Mouse (Mus musculus): ENCODE measurements at regions not wholly inside any gene's neighbourhood (a gene's known extent, or its start where the extent isn't known, plus 50 kb on each side); places are given as distances from the start of the nearest gene placed in this dataset.

- DNase-seq (ENCODE audit: low spot score in 2 of 2): peak in 1 of 2 experiments; percentile 38
Measured at GRCm38 (mm10) chr1:35826575-35827114, 241.6 kb upstream of the Hs6st1 start.

DNA sequence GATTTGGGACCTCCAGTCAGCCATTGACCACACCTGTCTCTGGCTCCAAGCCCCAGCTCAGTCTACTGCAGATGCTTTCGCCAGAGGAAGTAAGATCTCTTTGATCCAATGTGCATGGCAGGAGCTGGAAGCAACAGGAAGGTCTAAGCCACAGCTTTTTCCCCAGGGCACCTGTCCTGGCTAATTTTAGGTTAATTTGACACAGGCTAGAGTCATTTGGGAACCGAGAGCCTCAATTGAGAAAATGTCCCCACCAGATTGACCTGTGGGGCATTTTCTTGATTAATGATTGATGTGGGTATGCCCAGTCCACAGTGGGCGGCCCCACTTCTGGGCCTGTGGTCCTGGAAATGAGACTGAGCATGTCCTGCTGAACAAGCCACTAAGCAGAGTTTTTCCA lies 240.7 kb upstream of the Hs6st1 start:
- DNase-seq (ENCODE audit: low spot score in 2 of 2): peak in 1 of 2 experiments; percentile 33

GRCm38 (mm10) chr1:35834180-35834579 lies 234.0 kb upstream of the Hs6st1 start:
- DNase-seq (ENCODE audit: low spot score in 2 of 2): no peak

- no peak for DNase-seq (ENCODE audit: low spot score in 2 of 2)
Measured at GRCm38 (mm10) chr1:35836552-35836951, 231.6 kb upstream of the Hs6st1 start.

DNA sequence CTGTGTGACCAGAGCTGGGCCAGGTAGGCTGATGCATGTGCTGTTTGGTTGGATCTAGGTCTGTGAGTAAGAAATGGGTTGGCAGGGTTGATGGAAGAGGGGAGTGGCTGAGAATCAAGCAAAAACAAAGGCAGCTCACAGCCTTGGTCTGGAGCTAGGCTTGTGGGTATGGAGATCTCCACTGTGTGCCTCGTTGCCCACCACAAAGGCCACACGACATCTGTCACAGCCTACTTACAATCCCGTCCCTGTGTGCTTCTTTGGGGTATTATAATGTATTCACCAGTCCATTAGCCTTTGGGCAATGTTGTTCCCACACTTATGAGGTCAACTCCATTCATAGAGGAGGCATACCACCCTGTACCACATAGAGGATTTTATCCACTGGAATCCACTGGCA lies 229.6 kb upstream of the Hs6st1 start:
- peak; percentile 10 to 12 for DNase-seq (ENCODE audit: low spot score in 2 of 2)

DNA sequence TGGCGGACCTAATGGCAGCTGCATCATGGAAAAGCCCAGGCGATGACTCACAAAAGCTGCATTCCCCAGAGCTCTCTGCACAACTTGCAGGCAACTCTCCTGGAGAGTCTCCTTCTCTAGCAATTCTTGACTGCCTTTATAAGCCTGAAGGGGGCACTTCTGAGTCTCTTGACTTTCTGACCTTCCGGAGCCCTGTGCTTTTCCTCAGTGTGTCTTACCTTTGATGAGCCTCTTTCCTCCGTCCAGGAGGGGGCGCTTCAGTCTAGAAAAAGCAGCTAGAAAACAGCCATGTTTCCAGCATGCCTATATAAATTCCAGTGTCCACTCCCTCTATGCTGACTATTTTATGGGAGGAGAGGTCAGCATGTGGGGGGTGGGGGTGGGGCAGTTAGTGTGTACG lies 228.8 kb upstream of the Hs6st1 start:
- peak in 1 of 2 experiments; percentile 57 for DNase-seq (ENCODE audit: low spot score in 2 of 2)

- peak in 1 of 2 experiments; percentile 47 for DNase-seq (ENCODE audit: low spot score in 2 of 2)
Measured at GRCm38 (mm10) chr1:35841626-35842025, 226.6 kb upstream of the Hs6st1 start.

DNA sequence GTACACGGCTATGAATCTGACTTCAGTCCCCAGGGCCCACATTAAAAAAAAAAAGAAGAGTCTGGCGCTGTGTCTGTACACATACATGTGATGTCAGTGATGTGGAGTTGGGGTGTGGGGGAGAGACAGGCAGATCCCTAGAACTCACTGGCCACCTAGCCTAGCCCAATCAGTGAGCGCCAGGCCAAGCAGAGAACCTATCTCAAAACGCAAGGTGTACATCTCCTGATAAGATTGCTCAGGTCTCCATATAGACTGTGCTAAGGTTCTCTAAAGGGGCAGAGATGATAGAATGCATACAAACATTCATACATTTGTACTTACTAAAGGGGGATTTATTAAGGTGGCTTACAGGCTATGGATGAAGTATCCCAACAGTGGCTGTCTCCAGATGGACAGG lies 225.5 kb upstream of the Hs6st1 start:
- DNase-seq (ENCODE audit: low spot score in 2 of 2): peak; percentile 13 to 41

DNA sequence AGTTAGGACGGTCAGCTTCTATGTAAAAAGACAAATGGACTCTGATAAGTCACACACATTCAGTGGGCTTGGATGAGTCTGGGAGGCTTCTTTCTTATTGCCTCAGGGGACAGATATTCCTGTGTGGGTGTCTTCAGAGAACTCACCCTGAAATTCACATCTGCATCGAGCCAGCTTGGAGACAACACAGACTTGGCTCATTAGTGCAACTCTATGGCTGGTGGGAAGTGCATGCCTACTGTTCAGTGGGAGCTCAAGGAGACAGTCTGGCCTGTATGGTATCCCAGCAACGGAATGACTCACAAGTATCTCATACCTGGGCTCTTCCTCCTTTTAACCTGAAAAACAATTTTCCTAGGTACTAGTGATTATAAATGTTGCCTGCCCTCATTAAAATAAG lies 224.6 kb upstream of the Hs6st1 start:
- DNase-seq (ENCODE audit: low spot score in 2 of 2): peak in 1 of 2 experiments; percentile 26

- peak; percentile 18 to 58 for DNase-seq (ENCODE audit: low spot score in 2 of 2)
Measured at GRCm38 (mm10) chr1:35846224-35846936, 221.8 kb upstream of the Hs6st1 start.

DNA sequence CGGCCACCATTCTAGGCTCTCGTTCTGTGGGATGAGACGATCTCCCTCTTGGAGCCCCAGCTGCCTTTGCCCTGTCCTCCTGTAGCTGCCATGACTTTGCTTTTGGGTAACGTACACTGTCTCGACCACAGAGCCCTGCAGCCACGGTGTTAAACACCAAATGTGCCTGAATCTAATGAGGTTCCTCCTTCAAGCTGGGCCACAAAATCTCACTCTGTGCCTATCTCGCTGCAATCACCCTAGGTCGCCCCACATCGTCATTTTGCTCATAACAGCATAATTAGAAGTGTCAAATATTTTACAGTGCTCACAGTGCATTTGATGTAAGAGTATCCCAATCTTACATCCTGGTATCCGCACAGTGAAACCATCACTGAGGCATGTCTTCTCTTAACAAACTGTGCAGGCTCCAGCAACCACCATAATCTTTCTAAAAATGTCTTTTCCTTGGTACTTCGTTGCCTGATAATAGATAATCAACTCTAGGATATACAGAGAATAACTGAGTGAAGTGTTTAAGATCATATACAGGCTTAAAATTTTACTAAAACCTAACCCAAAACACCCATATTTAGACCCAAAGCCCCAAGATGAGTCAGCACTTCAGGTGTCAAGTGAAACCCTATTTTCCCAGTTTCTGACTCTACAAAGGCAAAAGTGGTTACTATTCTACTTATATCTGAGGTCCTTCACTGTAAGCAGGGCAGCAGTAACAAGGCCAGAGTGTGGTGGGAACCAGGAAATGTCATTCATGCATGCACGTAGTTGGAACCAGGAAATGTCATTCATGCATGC lies 219.8 kb upstream of the Hs6st1 start:
- DNase-seq (ENCODE audit: low spot score in 2 of 2): peak; percentile 10 to 53

DNA sequence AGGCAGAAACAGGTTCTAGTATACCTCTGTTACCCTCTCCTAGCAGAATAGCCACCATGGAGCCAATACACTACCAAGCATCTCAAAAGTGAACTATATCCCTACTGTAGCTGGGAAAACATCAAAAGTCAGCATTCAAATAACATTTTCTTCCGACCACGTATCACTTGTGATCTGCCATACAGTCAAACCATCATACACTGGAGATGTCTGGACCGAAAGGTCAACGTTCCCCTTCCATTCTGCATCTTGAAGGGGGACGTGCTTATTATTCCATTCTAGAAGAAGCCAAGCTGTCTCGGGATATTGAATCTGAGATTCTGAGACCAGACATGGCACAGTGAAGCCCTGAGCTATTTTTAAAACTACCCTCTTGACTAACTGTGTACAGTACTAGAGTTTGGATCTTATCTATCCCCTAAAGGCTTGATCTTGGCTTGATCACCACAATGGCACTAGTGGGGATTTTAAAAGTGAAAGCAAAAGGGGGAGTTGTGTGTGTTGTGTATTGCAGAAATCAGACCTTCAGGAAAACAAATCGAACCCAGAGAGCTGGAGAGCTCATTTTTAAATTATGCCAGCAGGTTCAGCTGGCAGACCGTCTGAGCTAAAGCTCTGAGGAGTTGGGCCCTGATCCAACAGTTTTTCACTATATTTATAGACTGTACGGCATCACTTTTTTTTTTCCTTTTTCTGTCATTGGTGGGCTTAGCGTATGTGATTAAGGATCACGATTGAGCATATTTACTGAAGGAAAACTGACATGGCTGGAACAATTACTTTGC lies 218.6 kb upstream of the Hs6st1 start:
- peak; percentile 6 to 11 for DNase-seq (ENCODE audit: low spot score in 2 of 2)

GRCm38 (mm10) chr1:35850191-35850545 lies 218.0 kb upstream of the Hs6st1 start:
- peak; percentile 14 to 38 for DNase-seq (ENCODE audit: low spot score in 2 of 2)

- DNase-seq (ENCODE audit: low spot score in 2 of 2): peak in 1 of 2 experiments; percentile 9
Measured at GRCm38 (mm10) chr1:35850566-35851085, 217.6 kb upstream of the Hs6st1 start.

DNA sequence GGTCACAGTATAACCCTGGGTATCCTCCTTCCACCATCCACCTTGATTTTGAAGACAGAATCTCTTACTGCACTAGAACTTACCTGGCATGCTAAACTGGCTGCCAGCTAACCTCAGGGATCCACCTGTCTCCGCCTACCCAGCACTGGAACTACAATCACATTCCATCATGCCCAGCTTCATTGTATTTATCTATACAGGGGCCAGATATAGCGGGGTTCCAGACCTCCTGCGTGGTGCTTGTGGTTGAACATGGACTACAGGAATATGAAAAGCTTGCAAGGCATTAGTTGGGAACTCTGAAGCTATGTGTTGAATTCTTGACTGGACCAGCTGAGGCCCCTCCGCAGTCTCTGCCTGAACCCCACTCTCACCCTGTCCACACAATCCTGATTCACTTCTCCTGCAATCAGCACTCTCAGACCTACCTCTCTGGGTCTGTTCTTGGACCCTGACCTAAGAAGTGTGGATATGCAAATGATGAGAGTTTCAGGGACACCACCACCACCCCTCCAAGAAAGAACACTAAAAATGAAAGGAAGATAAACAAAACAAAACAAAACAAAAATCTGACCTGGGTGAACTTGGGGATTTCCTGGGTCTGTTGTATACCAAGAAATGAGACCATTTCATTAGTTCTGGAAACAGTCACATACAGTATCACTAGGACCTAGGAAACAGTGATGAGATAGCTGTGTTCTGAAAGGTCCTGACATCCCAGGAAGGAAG lies 216.4 kb upstream of the Hs6st1 start:
- DNase-seq (ENCODE audit: low spot score in 2 of 2): peak in 1 of 2 experiments; percentile 52

DNA sequence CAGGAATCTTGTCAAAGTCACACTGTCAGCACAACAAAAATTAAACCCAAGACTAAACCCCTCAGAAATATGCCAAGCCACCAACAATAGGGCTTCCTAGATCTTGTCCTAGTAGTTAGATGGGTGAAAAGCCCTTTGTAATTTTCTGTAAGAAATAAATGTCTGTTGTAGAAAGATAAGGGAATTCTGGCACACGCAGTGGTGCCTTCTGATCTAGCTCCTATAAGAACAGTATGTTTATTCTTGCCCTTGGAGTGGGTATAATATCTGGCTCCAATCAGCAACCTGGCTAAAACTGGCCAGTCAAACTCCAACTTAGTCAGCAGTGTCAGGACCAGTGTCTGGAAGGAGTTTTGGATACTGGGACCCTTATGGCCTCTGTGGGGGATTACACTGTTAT lies 215.2 kb upstream of the Hs6st1 start:
- no peak for DNase-seq (ENCODE audit: low spot score in 2 of 2)

GRCm38 (mm10) chr1:35855650-35856049 lies 212.6 kb upstream of the Hs6st1 start:
- peak in 1 of 2 experiments; percentile 19 for DNase-seq (ENCODE audit: low spot score in 2 of 2)

DNA sequence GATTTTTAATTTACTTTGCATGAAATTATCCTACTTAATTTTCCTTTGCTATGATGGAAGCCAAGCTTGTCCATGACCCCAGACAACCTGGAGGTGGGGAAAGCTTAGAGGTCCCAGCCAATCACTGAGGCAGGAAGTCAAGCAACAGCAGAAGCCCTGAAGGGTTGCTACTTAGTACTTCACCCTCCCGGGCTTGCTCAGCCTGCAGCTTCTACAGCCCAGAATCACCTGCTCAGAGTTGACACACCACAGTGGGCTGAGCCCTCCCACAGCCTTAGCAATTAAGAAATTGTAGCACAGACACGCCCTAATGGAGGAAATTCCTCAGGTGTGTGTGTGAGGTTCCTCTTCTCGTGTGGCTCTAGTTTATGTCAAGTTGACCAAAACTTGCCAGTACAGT lies 209.9 kb upstream of the Hs6st1 start:
- peak in 1 of 2 experiments; percentile 12 for DNase-seq (ENCODE audit: low spot score in 2 of 2)

DNA sequence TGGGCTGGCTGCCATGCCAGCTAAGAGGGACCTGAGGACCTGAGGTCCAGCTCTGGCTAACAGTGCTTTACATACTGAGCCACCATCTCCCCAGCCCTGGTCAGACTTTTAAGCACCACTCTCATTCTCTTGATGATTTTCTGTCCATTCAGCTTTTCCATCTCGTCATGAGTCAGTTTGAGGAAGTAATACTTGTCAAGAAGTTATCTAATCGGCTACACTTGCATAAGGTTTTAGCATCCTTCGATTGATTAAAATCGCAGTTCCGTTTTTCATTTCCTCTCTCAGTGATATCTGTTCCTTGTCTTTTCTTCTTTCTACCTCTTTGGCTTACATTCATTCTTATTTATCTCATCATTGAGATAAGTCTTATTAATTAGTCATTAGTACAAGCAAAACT lies 207.4 kb upstream of the Hs6st1 start:
- DNase-seq (ENCODE audit: low spot score in 2 of 2): no peak

DNA sequence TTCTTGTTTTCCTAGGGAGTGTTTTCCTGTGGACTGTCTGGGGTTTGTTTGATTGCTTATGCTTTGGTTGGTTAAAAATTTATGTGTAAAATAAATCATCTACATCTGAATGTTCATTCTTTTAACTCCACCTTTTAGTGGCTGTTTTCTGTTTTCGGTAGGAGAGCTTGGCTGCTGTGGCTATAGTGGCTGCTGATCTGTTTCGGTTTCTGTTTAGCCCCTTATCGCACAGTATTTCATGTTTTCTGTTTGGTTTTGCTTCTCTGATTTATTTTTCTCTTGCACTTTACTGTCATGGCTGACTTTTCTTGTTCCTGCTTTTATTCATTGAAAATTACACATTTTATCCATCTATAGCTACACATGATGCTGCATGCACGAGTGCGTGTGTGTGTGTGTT lies 206.0 kb upstream of the Hs6st1 start:
- no peak for DNase-seq (ENCODE audit: low spot score in 2 of 2)

- DNase-seq (ENCODE audit: low spot score in 2 of 2): no peak
Measured at GRCm38 (mm10) chr1:35862661-35863060, 205.5 kb upstream of the Hs6st1 start.

Data from urinary bladder, postnatal 4 days (tissue).